Mouse (Mus musculus) liver, adult 2 months (tissue): Measurements from ENCODE around the gene Nubpl.

Source experiments
- CTCF ChIP-seq: fragments of 200-500 bp; IDR thresholded peaks from 2 replicates; pipeline ENCODE4 v1.5.1; 2011; ENCODE audit warnings: low read depth, low read length, control low read depth
- POLR2A ChIP-seq: fragments of 200-500 bp; IDR thresholded peaks from 2 replicates; pipeline ENCODE4 v1.6.1; 2011; ENCODE audit warnings: low read length, control low read depth; ENCODE audit not compliant: insufficient read depth; ENCODE audit errors: extremely low read depth

DNA sequence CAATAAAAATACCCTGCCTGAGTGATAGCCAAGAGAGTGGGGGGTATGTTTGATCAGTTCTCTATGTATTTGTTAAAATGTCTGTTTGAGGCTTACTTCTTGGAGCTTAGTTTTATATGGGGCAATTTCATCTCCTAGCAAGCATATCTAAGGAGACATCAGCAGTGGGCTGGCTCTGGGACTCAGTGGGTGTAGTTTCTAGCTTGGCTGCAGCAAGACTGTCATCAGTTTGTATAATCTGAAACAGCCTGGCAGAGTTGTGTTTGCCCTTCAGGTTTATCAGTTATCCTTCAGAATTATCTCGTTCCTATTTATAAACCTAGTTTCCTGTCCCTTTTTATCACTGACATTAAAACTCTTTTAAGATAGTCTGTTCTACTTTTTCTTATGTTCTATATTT, 175.3 kb downstream of the Nubpl start:
- TF ChIP-seq POLR2A = no peak
- no peak for TF ChIP-seq CTCF
